Mouse (Mus musculus) testis, adult 2 months (tissue): ENCODE data around the gene S100a13. TPM values are rescaled to one million over a fixed set of nuclear protein-coding genes. Genes with fewer than 3 reads are reported as not detected.

Source experiments
- H3K27ac ChIP-seq: fragments of 200-500 bp; 2 replicates; pipeline ENCODE4 v1.5.1; 2012; ENCODE audit warnings: low read depth, low read length; ENCODE audit not compliant: control insufficient read depth, insufficient read depth
- H3K27me3 ChIP-seq: fragments of 200-500 bp; 2 replicates; pipeline ENCODE4 v1.6.1; 2012; ENCODE audit warnings: mild to moderate bottlenecking, low read length, moderate library complexity; ENCODE audit not compliant: control insufficient read depth, insufficient read depth
- H3K36me3 ChIP-seq: fragments of 200-500 bp; 2 replicates; pipeline ENCODE4 v1.6.1; 2012; ENCODE audit warnings: mild to moderate bottlenecking, low read length; ENCODE audit not compliant: control insufficient read depth, insufficient read depth
- H3K4me1 ChIP-seq: fragments of 200-500 bp; 2 replicates; pipeline ENCODE4 v1.6.1; 2012; ENCODE audit warnings: low read length; ENCODE audit not compliant: control insufficient read depth, insufficient read depth
- H3K4me3 ChIP-seq: fragments of 200-500 bp; 2 replicates; pipeline ENCODE4 v1.5.1; 2012; ENCODE audit warnings: low read depth, mild to moderate bottlenecking, low read length, moderate library complexity, mixed read lengths; ENCODE audit not compliant: control insufficient read depth
- CTCF ChIP-seq: fragments of 200-500 bp; IDR thresholded peaks from 2 replicates; pipeline ENCODE4 v1.5.1; 2012; ENCODE audit warnings: low read depth, mild to moderate bottlenecking, inconsistent platforms, low read length, moderate library complexity; ENCODE audit not compliant: control insufficient read depth, insufficient read depth, insufficient replicate concordance
- POLR2A ChIP-seq: fragments of 200-500 bp; IDR thresholded peaks from 2 replicates; pipeline ENCODE4 v1.6.1; 2012; ENCODE audit warnings: low read depth, mild to moderate bottlenecking, inconsistent platforms, low read length, moderate library complexity; ENCODE audit not compliant: control insufficient read depth
- polyA plus RNA-seq: library from polyadenylated mRNA; depleted of rRNA; stranded (reverse); fragments of >200 nt; gene quantifications from 2 replicates; pipeline ENCODE4 v1.2.3, GENCODE M21; 2012; rRNA removed

The S100a13 gene
- 2.9 and 3.2 TPM in 2 replicates for polyA plus RNA-seq

DNA sequence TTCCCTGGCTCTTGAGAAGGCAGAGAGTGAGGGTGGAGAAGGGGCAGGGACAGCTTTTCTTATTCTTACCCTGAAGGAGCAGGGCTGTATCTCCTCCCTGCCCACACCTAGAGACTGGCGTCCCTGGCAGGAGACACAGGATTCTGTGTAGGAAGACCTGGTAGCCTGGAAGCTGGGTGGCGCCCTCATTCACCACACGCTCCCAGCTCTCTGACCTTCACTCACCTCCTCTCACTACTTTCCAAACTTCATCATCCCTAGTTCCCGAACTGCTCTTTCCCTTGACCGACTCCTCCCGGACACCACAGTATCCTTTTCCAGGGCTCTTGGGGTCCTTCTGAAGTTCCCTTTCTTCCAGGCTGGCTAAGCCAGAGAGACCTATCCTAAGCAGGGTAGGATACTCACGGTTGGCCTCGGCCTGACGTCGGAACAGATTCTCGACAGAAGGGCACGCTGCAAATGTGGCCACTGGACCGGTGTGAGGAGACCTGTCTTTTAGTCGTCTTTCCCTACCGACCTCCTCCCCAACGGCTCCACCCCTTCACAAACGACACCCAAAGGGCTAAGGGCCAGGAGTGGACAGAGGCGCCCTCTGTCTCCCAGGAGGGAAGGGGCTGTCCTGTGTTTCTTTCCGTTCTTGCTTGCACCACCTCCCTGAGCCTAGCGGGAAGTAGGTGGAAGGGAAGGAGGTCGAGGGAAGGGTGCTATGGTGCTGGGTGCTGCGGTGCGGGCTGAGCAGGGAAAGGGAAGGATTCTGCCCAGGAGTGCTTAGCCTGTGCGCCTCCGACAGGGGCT is at the start of gene S100a13, which contains the start of gene S100a1:
Gene S100a13, plus strand, starts transcription at position 640 of the 795 bp plus-strand sequence.
Gene S100a1, minus strand, starts transcription at position 597 of the 795 bp plus-strand sequence.
- Histone ChIP-seq H3K36me3 (no peaks in the 10 kb centered on the region), H3K4me1 (peaks cover 17% of the 10 kb centered on the region), H3K27me3 (no peaks in the 10 kb centered on the region), H3K27ac (peak within 1 kb of the TSS; percentile 43; the same call in 1 of the 2 replicates), H3K4me3 (peak within 1 kb of the TSS; percentile 54)
- no peak for TF ChIP-seq CTCF
- TF ChIP-seq POLR2A, result peak; percentile 38; the same call in 1 of the 2 replicates

DNA sequence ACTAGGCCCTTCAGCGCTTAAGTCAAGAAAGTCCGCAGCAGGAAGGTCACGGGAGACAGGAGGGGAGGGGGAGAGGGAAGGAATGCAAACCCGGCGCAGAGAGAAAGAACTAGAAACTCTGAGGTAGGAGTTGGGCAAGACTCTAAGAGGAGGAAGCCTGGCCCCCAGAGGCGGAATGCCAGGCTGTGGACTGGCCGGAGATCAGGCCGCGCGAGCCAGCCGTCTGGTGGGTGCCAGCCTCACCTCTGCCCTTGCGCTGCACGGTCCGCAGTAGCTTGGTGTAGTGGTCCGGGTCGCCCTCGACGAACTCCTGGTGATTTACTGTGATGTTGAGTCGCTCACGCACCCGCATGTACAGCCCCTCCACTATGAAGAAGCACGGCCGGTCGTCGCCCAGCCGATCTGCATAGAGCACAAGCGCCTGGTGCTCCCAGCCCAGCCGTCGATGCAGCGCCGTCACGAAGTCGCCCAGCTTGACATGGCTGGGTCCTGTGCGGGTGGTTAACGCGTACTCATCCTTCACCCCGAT is 49.6 kb upstream of the S100a13 start:
- TF ChIP-seq CTCF, result no peak
- no peak for TF ChIP-seq POLR2A
- peak overlapping the region; percentile 80 for H3K27ac ChIP-seq
- peaks cover 10% of the 10 kb centered on the region for H3K4me1 ChIP-seq
- peak overlapping the region; percentile 74 for H3K4me3 ChIP-seq
- H3K27me3 ChIP-seq, result peaks cover 3% of the 10 kb centered on the region; the same call in 1 of the 2 replicates
- H3K36me3 ChIP-seq, result no peaks in the 10 kb centered on the region

- H3K27ac ChIP-seq, result peak overlapping the region; percentile 80
- H3K4me1 ChIP-seq, result peaks cover 10% of the 10 kb centered on the region
- H3K4me3 ChIP-seq, result peak overlapping the region; percentile 74
- no peak for TF ChIP-seq CTCF
- no peaks in the 10 kb centered on the region for H3K36me3 ChIP-seq
- H3K27me3 ChIP-seq, result peaks cover 3% of the 10 kb centered on the region; the same call in 1 of the 2 replicates
These were observed 49.1 kb upstream of the S100a13 start for GRCm38 (mm10) chr3:90465081-90465685.

DNA sequence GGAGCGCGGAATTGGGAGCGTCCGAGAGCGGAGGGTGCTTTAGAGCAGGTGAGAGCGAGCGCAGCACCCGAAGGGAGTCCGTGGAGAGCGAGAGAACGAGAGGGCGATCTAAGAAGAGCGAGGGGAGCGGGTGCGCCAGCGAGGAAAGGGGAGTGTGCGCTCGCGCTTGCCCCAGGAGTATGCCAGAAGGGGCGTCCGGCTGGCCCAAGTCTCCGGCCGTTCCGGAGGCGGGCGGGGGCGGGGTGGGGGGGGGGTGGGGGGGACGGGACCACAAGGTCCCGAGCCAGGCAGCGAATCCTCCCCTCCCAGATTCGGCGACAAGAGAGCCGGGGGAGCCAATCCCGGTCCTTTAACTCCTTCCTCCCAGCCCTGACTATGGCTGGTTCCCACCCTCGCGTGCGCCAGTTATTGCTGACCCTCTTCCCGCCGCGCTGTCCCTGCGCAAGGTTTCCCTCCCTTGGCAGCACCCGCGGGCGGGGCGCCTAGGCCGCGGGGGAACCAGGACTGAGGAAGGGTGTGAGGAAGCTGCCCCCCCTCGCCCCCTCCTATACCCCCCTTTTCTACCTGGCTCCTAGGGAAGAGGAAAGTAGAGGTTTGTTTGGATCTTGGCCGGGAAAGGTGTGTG is 48.4 kb upstream of the S100a13 start, which contains the start of gene Npr1:
Gene Npr1, minus strand, starts transcription at position 181 of the 625 bp plus-strand sequence.
- Histone ChIP-seq H3K27me3 (peaks cover 3% of the 10 kb centered on the region; the same call in 1 of the 2 replicates), H3K27ac (peak within 1 kb of the TSS; percentile 80), H3K4me1 (peaks cover 10% of the 10 kb centered on the region), H3K36me3 (no peaks in the 10 kb centered on the region), H3K4me3 (peak within 1 kb of the TSS; percentile 74)
- TF ChIP-seq CTCF, result no peak
- TF ChIP-seq POLR2A, result peak; percentile 57

DNA sequence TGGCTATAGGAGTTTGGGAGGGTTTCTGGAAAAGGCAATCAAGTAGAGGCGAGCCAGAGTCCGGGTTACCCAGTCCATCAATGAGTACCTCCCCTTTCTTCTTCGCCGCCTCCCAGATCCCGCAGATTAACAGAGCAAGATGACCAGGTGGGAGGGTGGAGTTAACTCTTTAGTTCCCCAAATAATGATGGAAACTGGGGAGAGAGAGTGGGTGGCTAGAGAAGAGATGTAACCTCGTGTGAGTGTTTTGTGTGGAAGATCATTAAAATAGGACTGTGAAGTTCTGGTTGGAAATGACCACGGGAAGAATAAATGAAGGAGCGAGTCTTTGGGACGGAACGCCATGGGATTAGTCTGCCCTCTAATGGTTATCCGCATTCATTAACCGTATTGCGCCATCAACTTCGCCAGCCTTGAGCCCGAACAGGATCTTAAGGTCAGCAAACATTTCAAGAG is 47.9 kb upstream of the S100a13 start:
- TF ChIP-seq CTCF (peak; percentile 28; the same call in 1 of the 2 replicates), POLR2A (no peak)
- Histone ChIP-seq H3K4me3 (peak overlapping the region; percentile 69), H3K27ac (no peak overlapping the region), H3K36me3 (no peaks in the 10 kb centered on the region), H3K27me3 (peaks cover 3% of the 10 kb centered on the region; the same call in 1 of the 2 replicates), H3K4me1 (peaks cover 10% of the 10 kb centered on the region)

DNA sequence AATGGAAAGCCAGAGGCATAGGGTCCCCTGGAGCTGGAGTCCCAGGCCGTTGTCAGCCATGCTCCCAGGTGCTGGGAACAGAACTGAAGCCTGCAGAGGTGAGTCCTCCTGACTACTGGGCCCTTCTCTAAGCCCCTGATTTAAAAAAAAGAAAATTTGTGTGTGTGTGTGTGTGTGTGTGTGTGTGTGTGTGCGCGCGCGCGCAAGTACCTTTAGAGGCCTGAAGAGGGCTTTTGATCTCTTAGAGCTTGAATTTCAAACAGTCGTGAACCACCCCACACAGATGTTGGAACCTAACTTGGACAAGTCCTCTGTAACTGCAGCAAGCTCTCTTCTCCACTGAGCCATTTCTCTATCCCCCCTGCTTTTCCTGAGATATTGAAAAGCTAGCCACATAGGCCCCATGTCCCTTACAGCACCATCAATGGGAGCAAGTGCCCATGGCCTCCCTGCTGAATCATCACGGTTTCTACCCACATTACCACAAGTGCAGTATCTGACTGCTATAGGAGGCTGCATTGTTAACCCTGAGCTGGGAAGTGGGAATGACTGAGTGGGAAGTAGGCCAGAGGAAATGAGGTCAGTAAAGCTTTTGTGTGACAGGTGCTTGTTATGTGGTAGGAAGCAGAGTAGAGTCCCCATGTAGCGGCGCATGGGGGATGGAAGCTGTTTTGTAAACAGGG is 46.5 kb upstream of the S100a13 start:
- TF ChIP-seq CTCF (no peak), POLR2A (no peak)
- Histone ChIP-seq H3K27ac (no peak overlapping the region), H3K36me3 (no peaks in the 10 kb centered on the region), H3K4me1 (peaks cover 10% of the 10 kb centered on the region), H3K27me3 (peaks cover 3% of the 10 kb centered on the region; the same call in 1 of the 2 replicates), H3K4me3 (no peak overlapping the region)
